Mouse (Mus musculus) layer of hippocampus, adult 9-11 months (tissue): Measurements from ENCODE around the gene Dennd6b.
A peak's percentile ranks its signal among the peaks of the same experiment; 100 is the strongest.

ENCODE experiments used
- DNase-seq: peaks from one replicate; pipeline ENCODE4 v3.0.0; 2022

Gene Dennd6b

DNA sequence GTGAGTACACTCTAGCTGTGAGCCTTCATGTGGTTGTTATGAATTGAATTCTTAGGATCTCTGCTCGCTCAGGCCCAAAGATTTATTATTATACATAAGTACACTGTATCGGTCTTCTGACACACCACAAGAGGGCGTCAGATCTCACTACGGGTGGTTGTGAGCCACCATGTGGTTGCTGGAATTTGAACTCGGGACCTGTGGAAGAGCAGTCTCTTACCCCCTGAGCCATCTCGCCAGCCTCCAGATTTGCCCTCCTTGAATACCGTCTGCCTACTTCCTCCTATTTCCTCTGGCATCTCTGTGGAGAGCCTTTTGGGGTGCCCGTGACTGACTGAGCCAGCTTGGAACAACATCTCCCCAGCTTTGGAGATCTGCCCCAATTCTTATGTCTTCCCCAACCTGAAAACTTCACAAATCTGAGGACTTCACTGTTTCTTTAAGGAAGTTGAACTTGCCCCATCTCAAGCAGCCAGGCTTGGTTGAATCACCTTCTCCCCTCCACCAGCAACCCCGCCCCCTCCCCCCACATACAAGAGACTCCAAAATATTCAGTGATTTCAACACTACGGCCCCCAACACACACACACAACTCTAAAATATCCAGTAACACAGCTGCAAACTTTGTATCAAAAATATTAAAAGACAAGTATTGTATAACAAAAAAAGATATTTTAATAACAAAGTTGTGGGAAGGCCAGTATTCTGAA, 14.6 kb downstream of the Dennd6b start:
- DNase-seq, result no peak

DNA sequence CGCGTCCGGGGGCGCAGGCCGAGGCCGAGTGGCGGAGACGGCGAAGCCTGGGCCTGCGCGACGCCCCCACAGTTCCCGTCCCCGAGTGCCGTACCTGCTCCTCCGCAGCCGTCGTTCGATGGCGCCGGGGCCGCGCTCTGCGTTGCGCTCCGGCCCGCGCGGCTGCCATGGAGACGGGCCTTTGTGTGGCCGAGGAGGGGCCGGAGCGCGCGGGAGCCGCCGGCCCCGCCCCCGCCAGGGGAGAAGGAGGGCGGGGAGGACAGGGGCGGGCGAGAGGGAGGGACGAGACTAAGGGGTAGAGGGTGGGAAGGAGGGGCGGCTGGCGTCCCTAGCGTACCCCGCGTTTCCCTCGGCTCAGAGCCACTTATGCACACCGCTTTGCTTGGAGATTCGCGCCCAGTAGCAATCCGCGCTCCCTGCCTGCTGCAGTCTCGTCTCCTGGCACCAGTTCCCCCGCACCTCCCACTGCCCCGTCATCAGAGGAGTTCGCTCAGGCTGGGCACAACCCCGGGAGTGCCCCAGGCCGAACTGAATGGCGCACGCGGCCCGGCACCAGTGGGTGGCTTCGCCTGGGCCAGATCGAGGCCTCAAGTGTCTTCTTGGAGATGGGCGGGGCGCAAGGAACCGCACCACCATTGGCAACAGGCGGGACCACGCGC, 15.6 kb downstream of the Dennd6b start, which contains the start of gene Plxnb2:
Gene Plxnb2, minus strand, starts transcription at position 218 of the 659 bp plus-strand sequence.
- DNase-seq, result peak; percentile 84

DNA sequence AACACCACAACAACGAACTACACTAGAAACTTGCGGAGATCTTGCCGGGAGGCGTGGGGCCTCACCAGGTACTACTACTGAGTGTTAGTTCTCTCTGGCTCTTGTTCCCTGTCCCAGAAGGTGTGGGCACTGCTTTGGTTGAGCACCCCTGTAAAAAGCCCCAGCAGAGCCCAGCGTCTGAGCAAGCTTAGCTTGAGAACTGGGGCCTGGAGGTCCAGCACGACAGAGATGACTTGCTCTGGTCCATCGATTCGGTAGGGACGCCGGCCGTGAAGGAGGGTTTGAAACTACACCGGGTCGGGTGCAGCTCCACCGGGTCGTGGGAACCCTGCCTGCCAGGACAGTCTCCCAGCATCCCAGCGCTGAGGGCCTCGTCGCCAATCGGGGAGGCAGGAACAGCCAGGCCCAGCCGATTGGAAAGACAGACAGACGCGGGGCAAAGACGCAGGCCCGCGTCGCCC, 16.2 kb downstream of the Dennd6b start:
- DNase-seq, result no peak

DNA sequence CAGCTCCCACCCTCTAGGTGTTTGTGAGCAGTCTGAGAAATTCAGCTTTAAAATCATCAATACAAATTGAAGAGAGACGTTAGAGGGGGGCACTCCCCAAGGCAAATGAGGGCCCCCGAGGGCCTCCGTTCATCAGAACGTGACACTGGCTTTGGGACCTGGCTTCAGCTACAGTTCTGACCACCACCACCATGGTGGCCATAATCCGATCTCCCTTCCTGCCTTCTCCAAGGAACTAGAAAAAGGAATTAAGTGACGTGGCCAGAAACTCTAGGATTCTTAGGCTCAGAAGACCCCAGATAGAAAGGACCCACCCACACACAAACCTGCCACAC, 16.7 kb downstream of the Dennd6b start:
- DNase-seq, result no peak

DNA sequence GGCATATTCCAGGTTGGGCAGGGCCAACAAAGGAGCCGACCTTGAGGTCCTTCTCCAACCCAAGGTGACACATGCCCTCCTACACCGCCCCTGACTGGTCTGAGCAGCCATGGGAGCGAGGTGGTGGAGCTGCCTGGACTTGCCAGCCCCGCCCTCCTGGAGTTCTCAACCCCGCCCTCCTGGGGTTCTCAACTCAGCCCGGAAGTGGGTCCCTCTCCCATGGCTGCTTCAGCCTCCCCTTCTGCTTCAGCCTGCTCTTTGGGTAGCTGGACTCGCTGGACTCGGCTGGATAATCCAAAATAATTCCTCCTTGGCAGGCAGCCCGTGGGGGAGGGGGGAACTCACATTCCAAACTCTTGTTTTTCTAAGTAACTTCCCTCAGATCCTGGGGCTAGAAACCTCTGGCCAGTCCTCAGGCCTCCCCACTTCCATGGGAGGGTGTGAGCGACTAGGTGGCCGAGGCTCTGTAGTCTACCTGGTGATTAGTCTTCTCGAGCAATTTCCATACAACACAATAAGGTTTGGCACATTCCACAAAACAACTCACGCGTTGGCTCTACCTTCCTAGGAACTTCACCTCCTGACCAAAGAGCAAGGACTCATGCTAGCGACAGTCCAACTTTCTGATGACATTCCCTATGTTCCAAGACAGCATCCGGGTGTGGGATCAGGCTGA, 17.2 kb downstream of the Dennd6b start:
- DNase-seq, result peak; percentile 73

DNA sequence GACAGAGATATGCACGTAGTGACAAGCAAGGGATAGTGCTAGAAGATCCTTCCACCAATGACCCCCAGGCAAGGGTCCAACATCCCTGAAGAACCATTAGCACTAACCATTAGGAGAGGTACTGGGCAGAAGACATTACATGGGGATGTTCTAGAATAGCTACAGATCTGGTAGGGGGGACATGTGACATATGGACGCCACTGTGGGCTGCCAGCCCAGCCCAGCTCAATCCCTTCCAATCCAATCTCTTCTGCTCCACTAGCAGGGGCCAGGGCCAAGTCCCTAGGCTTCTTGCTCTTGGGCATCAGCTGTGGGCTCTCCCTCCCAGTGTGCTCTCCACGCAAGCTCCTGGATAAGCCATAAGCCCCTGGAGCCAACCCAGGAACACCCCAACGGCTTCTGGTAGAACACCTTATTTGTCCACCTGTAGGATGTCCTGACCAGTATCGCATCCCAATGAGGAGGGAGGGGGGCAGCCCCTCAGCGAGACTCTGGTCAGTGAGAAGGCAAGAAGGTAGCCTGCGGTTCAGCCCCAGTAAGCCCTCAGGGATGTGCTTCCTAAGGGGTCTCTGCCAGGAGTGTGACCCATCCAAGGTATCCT, 17.9 kb downstream of the Dennd6b start:
- DNase-seq, result no peak

DNA sequence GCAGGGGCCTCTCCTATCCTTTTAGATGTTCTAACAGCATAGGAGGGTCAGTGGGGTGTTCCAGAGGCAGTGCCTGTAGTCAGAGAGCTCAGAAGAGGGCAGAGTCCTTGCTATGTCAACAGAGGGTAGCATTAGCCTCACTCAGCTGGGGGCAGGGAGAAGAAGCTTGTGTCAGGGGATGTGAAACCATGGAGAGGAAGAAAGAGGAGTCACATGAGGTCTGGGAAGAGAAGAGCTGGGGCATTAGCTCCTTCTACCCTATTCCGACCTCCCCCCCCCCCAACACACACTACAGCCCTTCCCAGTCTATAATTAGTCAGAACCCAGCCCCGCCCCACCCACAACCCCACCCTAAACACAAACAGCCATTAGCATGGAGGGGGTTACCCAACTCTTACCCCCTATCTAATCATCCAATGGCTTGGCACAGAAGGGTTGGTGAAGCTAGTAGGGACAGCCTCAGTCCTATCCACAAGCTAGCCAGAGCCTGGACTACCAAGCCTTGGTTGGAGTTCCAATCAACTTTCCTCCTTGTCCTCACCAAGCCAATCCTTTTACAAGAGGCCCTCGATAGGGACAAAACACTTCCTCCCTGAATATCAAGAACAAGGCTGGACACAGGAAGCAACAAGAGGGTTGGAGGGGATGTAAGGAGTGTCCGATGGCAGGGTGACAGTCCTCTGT, 18.6 kb downstream of the Dennd6b start:
- DNase-seq, result peak; percentile 70

DNA sequence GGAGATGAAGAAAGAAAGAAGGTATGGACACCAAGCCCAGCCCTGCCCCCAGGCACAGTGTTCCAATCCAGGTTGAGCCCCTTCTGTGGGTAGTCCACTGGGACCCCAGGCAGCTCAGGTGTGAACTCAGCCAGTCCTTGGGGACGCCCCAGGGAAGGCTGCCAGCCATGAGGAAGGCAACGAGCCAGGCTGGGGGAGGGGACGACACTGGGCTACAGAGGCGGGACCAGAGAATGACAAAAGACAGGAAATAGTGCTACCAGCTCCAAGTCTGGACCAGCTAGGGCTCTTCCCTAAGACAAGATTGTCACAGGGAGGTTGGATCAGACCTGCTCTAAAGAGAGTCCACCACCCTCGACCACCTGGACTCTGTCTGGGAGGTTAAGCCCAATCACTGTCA, 19.2 kb downstream of the Dennd6b start:
- DNase-seq, result peak; percentile 78

DNA sequence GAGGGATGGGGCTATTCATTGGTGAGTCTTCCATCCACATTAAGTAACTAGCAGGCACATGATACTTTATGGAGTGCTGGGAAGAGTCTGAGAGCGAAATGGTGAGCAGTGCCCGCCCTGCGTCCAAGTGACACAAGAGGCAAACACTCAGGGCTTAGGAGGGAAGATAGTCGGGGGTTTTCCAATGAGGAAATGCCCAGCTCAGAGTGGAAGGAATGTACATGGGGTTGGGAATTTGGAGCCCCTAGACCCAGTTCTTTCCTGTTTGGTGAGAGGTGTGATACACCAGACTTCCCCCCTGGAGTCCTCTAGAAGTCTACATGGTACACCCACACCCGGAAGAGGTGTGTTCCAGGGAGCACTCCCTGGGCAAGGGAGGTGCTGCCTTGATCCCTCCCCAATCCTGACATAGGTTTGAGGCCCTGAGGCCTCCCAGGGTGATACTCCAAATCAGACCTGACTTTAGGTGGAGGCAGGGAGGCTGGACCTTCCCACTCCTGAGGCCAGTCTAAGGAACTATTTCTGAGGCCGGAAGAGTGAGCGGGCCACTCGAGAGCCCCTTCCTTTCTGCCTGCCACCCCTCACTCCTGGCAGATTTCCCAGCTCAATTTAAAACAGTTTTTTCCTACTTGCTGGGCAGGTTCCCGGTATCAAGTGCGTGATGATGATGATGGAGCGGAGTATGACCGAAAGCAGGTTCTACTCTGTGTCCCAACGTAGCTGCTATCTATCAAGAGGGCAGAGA, 20.7 kb downstream of the Dennd6b start:
- no peak for DNase-seq

DNA sequence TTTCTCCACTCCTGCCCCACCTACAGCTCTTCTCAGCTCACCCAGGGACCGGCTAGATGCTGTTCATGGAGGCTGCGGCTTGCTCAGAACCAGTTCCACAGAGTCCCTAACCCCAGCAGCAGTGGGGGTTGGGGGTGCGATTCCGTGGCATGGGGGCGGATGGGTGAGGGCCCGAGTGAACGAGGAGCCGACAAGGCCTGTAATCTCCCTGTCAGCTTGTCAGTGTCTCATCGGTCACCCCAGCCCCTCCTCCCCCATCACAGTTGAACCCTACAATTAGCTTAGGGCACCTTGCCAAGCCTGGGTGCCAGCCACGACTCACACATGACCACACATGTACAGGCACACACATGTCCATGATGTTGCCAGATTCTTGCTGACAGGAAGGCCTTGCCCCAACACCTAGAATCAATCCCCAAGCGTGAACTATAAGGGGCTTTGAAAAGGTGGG, 21.4 kb downstream of the Dennd6b start:
- DNase-seq, result no peak

DNA sequence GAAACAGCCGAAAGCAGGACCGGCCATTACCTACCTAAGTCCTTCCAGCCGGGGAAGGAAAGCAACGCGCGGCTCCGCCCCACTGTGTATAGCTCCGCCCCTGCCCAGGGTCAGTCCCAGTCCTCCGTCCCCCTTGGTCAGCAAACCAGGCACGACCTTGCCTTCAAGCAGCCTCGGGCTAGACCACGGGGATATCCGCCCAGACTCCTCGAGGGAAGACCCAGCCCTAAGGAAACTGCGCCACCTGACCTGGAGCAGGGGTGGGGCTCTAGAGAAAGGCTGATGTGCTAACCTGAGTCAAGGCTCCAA, 22.4 kb downstream of the Dennd6b start:
- peak; percentile 57 for DNase-seq

DNA sequence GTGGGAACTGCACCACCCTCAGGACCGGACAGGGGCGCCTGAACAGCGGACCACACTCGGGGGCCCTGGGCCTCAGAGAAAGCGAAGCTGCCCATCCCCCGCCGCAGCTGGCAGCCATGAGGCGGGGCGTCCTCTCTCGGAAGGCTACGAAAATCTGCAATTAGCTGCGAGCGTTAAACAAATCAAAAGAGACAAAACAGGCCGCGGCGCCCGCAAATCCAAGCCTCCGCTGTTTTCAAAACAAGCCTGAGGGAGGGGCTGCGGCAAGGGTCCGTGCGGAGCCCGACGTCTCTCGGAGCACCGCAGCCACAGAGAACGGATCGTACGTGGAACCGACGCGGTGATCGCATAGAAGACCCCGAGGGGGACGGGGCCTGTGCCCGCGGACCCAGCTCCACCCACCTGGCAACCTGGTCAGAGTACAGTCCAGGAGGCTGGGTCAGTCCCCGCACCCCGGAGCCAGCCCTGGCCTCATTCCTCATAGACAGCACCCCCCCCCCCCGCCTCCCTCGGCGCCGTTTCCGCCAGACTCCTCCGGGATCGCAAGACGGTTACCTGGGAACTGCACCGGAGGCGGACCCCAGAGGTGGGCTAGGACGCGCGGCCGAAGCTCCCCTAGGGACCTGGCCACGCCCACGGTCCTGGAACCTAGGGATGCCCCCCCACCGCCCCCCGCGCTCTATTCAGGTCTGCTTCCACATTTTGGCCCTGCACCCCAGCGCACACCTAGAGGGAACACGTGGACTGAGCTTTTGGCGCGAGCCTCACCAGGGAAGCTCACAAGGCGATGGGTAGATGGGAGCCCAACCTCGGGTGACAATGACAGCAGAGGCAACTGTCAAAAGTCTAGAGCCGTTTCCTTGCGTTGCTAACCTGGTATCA, 23.0 kb downstream of the Dennd6b start:
- no peak for DNase-seq

DNA sequence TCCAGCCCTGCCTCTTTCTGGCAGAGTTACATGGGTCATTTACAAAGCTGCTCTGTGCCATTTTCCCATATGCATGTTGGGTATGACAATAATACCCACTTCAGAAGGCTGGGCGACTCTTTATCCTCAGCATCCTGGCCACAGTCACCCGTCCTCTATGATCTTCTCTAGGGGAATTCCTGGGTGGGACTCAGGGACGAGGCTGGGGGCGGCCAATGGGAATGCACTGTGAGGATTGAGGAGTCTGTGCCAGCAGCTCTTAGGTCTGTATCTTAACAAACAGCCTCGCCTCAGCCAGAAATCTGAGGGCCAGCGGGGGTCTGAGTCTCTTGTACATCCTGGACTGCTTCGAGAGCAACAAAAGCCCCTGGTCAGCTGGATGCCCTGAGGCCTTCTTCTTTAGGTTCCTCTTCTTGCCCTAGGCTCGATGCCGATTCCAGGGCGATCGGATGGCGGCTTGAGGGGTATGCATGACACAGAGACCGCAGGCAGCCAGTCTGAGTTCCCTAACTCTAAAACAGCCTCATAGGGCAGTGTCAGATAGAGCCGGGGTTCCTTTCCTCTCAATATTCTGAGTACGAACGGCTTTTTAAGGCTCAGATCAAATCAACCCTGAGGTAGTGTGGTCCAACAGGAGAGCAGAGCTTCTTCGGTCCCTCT, 23.9 kb downstream of the Dennd6b start:
- peak; percentile 48 for DNase-seq

DNA sequence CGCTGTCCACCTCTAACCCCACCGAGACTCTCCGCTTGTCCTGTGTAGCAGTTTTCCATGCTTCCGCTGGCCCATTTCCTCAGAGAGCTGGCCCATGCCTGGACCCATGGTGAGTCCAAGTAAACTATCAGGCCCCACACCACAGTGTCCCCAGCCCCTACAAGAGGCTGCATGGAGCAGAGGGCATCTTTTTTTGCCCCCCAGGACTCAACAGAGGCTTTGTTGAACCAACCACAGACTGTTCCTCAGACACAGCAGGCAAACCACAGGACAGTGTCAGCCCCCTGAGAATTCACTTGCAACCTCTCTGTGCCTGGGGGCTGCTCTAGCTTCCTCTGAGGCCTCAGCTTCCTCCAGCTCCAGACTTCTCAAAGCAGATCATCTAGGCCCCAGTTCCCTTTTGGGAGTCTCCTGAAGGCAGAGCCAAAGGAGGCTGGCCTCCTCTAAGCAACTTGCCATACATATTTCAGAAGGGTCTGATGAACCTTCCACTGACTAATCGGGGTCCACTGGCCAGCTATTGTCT, 24.7 kb downstream of the Dennd6b start:
- DNase-seq, result no peak

DNA sequence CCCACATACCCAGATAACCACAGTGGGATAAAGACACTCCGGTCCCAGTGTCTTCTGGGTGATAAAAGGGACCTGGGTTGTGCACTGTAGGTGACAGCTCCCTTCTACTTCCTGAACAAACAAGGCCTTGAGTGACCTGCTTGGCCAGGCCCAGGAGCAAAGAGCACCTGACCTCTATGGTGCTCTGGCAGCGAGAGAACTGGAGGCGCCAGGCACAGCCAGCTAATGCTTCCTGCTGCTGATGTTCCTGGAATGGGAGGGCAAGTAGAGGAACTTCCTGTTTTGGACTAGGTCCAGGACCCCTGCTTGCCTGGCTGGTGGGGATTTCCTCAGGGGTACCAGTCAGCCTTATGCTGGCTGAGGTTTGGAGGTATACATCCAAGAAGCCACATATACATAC, 26.2 kb downstream of the Dennd6b start:
- no peak for DNase-seq

DNA sequence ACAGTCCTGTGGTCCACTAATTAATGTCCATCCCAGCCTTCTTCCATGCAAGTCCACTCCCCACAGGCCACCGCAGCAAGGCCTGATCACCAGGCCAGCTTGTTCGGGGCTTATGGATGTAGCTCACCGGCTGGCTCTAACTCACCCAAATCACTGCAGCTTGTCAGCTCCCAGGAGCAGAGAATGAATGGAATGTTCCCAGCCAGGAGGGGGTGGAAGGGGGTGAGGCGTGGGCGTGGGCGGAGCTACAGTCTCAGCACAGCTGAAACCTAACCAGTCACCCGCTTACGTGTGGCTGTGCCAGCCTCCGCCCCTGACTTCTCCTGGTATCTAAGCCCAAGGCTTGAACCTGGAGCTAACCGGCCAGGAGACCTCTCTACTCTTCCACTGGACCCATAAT, 26.9 kb downstream of the Dennd6b start:
- peak; percentile 90 for DNase-seq

DNA sequence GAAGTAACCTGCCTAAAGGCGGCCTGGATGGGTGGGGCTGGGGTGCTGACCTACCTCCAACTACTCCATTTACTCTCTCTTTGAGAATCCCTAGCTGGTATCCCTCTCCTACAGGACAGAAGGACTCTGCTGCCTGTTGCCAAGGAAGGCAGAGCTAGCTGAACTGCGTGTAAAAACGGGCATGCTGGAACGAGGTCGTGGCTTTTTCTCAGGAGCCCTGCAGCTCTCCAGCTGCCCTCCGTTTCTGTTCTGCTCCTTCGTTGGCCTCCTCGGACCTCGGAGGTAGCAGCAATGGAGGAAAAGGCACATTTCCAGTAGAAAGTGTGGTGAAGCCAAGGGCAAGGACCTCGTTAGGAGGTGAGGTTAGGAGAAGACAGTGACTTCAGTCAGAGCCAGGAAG, 27.4 kb downstream of the Dennd6b start:
- no peak for DNase-seq

DNA sequence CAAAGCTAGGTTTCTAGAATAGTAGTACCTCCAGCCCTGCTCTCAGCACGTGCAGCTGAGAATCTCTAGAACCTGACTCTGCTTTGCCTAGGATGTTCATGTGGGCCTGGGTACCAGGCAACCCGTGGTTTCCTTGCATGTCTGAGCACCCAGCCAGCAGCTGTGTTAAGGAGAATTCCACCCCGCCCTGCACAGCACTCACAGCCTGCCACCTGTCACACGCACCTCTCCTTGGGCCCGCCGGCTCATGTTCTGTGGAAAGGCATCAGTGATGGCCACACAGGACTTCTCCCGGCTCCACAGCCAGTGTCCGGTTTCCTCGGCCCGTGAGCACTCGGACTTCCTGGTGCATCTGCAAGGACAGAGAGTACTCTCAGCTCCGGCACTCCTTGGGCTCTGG, 30.8 kb downstream of the Dennd6b start:
- DNase-seq, result no peak

DNA sequence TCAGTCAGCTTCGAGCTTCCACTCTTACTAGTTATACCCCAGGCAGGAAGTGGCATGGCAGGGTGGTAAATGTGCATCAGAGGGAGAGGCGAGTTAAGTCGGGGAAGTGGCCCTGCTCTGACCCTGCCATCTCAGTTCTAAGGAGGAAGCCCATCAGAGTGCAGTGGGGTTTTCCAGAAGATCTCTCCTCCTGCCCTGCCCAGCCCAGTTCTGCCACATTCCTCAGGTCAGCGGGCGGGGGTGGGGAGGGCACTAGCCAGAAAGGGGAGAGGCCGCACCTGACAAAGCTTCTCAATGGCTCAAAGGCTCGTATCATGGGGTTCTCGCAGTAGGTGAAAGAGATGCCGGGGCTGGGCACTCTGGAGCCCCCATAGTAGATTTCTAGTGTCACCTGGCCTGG, 34.9 kb downstream of the Dennd6b start:
- no peak for DNase-seq

DNA sequence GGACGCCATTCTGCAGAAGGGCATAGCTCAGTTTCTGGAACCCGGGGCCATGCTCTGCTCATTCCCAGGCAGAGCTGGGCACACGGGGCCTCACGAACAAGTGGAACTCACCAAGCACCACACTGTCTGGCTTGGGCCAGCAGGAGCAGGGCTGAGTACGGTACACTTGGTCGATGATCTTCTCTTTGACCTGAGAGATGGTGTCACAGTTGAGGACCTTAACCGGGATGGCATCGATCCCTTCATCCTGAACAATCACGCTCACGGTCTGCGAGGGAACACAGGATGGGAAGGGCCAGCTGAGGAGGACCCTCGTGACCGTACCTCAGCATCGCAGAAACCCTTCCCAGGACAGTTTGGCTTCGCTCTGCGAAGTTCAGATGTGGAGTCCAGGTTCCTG, 37.8 kb downstream of the Dennd6b start:
- no peak for DNase-seq

DNA sequence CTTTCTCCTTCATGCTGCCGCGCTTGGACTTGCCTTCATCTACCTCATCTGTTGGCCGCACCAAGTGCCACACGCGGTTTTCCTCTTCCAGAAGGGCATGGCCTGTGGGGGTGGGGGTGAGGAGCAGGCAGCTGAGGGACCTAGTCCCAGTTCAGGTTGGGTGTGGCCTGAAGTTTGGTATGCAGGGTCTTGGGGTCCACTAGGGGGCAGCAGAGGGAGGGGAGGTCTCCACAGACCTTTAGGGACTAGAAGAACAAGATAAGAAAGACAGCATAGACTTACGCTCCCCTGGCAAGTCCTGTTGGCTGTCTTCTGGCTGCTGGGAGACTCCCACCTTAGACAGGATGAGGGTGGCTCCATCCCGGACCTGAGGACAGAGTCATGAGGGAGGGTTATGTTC, 38.3 kb downstream of the Dennd6b start:
- DNase-seq, result peak; percentile 45
